Mouse (Mus musculus): Measurements from ENCODE around the gene Wdr74. TPM values are rescaled to one million over a fixed set of nuclear protein-coding genes. Genes with fewer than 3 reads are reported as not detected.

The Wdr74 gene
- total and polyA plus RNA-seq, 3 experiments: 208 to 803 (median 208) TPM

DNA sequence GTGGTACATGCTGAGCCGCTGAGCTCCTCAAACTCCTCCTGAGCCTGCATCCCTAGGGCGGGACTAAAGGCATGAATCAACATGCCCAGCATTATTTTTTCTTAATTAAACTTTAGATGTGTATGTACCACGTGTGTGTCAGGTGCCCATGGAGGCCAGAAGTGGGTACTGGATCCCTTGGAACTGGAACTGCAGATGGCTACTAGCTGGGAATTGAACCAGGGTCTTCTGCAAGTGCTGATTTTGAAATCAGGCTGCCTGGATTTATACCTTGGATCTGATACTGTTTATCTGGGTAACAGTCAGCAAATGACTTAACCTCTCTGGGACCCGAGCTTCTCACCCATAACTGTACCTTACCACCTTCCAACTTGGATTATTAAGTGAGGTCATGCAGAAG, 13.6 kb upstream of the Wdr74 start:
- Histone ChIP-seq H3K9ac (ENCODE audit: control insufficient read depth, low read depth, low read length, poor library complexity, severe bottlenecking) (peak overlapping the region; percentile 89), H3K4me1 (ENCODE audit: control insufficient read depth in 1 of 2, insufficient read depth in 2 of 2, low read length in 2 of 2) (peaks cover 0 to 9% of the 10 kb centered on the region in 2 experiments; a peak in 1 of 4 replicates), H3K36me3 (ENCODE audit: control insufficient read depth in 1 of 2, insufficient read depth in 2 of 2, low read length in 2 of 2) (peaks cover 15 to 22% of the 10 kb centered on the region in 2 experiments), H3K4me3 (ENCODE audit: control insufficient read depth in 1 of 2, insufficient read depth in 1 of 2, low read depth in 2 of 2, low read length in 2 of 2) (peak overlapping the region; percentile 51 to 60), H3K79me2 (ENCODE audit: control insufficient read depth, insufficient read depth, low read length, poor library complexity) (peaks cover 36% of the 10 kb centered on the region), H3K27me3 (ENCODE audit: control insufficient read depth in 1 of 2, insufficient read depth in 2 of 2, low read length in 2 of 2) (no peaks in the 10 kb centered on the region), H3K27ac (ENCODE audit: control insufficient read depth, low read depth, low read length) (peak overlapping the region; percentile 94), H3K9me3 (replicated peaks; ENCODE audit: insufficient read depth, low read length) (no peaks in the 10 kb centered on the region)
- peak; percentile 84 for TF ChIP-seq RCOR1 (IDR thresholded peaks at IDR 0.05; ENCODE audit: low read depth, low read length)
- TF ChIP-seq NRF1 (IDR thresholded peaks at IDR 0.05; ENCODE audit: insufficient read depth, low read depth, low read length, poor library complexity, severe bottlenecking): no peak
- TF ChIP-seq MYC (IDR thresholded peaks at IDR 0.05; ENCODE audit: low read depth, low read length): peak; percentile 16; the same call in 1 of the 2 replicates
- no peak for TF ChIP-seq GATA1 (IDR thresholded peaks at IDR 0.05; ENCODE audit: low read depth, low read length)
- TF ChIP-seq MAX (IDR thresholded peaks at IDR 0.05; ENCODE audit: low read length): 0 out of 2 replicates have a peak, but pooled peaks have one; percentile 27
- TF ChIP-seq USF1 (IDR thresholded peaks at IDR 0.05; ENCODE audit: low read depth, low read length): peak; percentile 37; the same call in 1 of the 2 replicates
- peak; percentile 54 for DNase-seq (ENCODE audit: low read depth, low spot score)

DNA sequence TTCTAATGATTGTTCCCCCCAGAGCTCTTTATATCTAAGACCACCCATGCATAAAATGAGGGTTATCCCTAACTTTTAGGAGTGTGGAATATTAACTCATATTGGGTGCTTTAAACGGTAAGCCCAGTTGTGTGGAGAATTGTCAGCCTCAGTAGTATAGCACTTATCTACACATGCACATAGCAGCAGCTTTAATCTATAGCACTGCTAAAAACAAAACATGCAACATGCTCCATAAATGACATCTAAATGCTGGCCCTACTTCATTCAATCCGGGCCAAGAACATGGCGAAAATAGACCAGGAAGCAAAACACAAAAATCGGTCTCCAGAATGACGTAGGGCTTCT, 13.1 kb upstream of the Wdr74 start:
- peaks cover 36% of the 10 kb centered on the region for H3K79me2 ChIP-seq (ENCODE audit: control insufficient read depth, insufficient read depth, low read length, poor library complexity)
- H3K27ac ChIP-seq (ENCODE audit: control insufficient read depth, low read depth, low read length): peak overlapping the region; percentile 94
- peaks cover 0 to 7% of the 10 kb centered on the region in 2 experiments; a peak in 1 of 4 replicates for H3K4me1 ChIP-seq (ENCODE audit: control insufficient read depth in 1 of 2, insufficient read depth in 2 of 2, low read length in 2 of 2)
- peak overlapping the region; percentile 89 for H3K9ac ChIP-seq (ENCODE audit: control insufficient read depth, low read depth, low read length, poor library complexity, severe bottlenecking)
- H3K27me3 ChIP-seq (ENCODE audit: control insufficient read depth in 1 of 2, insufficient read depth in 2 of 2, low read length in 2 of 2): no peaks in the 10 kb centered on the region
- peaks cover 12 to 22% of the 10 kb centered on the region in 2 experiments for H3K36me3 ChIP-seq (ENCODE audit: control insufficient read depth in 1 of 2, insufficient read depth in 2 of 2, low read length in 2 of 2)
- no peaks in the 10 kb centered on the region for H3K9me3 ChIP-seq (replicated peaks; ENCODE audit: insufficient read depth, low read length)
- H3K4me3 ChIP-seq (ENCODE audit: control insufficient read depth in 1 of 2, insufficient read depth in 1 of 2, low read depth in 2 of 2, low read length in 2 of 2): peak overlapping the region; percentile 51 to 83
- no peak for DNase-seq (ENCODE audit: low read depth, low spot score)
- TF ChIP-seq POLR2A (IDR thresholded peaks at IDR 0.05; ENCODE audit: control insufficient read depth in 1 of 2, insufficient read depth in 1 of 2, low read depth in 1 of 2, low read length in 2 of 2, poor library complexity in 1 of 2) (no peak), MAZ (IDR thresholded peaks at IDR 0.05; ENCODE audit: low read depth, low read length) (no peak), POLR2AphosphoS2 (IDR thresholded peaks at IDR 0.05; ENCODE audit: low read length) (no peak), ZC3H11A (IDR thresholded peaks at IDR 0.05; ENCODE audit: low read depth, low read length) (no peak), MXI1 (IDR thresholded peaks at IDR 0.05; ENCODE audit: low read depth, low read length) (peak; percentile 91), E2F4 (IDR thresholded peaks at IDR 0.05; ENCODE audit: borderline replicate concordance, low read depth, low read length) (no peak), ETS1 (IDR thresholded peaks at IDR 0.05; ENCODE audit: low read depth, low read length) (0 out of 2 replicates have a peak, but pooled peaks have one; percentile 25), MAX (IDR thresholded peaks at IDR 0.05; ENCODE audit: low read length) (peak; percentile 49; the same call in 1 of the 2 replicates), SIN3A (IDR thresholded peaks at IDR 0.05; ENCODE audit: low read length) (peak; percentile 88), TAL1 (IDR thresholded peaks at IDR 0.05; ENCODE audit: low read length) (peak; percentile 17; the same call in 1 of the 2 replicates), MYC (IDR thresholded peaks at IDR 0.05; ENCODE audit: low read depth, low read length) (peak; percentile 74; the same call in 1 of the 2 replicates)
